Mouse (Mus musculus) ovary, postnatal 14 days (tissue): ENCODE data around the gene Rptor.

Experiments used
- DNase-seq: peaks from one replicate; pipeline ENCODE4 v3.0.0; 2022; ENCODE audit warnings: low spot score

Gene Rptor

GRCm38 (mm10) chr11:119811598-119811997 lies 208.9 kb downstream of the Rptor start:
- DNase-seq, result no peak

- DNase-seq, result no peak
Observed at GRCm38 (mm10) chr11:119812093-119812492, 209.4 kb downstream of the Rptor start.

DNA sequence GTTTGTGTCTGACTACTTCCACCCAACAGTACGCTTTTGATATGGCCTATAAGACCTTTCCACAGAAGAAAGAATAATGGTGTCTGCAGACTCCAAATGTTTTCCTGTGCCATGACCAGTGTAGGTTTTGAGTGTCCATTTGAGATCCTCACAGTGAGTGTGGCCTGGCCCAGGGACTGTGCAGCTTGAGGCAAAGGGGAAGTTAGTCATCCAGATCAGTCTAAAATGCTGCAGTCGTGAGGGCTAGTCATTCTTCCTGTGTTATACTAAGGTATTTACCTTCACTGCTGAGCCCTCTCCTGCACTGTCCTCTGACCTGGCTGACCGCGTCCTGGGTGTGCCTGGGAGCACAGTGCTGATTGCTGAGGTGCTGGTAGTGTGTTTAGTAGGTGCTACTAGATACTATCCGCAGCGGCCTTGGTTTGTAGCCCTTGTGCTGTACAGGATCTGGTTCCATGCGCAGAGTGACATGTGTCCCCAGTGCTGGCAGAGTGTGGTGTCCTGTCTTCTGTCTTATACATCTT lies 211.4 kb downstream of the Rptor start:
- DNase-seq, result no peak

- DNase-seq, result no peak
Observed at GRCm38 (mm10) chr11:119816798-119817361, 214.2 kb downstream of the Rptor start.

GRCm38 (mm10) chr11:119817362-119817837 lies 214.7 kb downstream of the Rptor start:
- no peak for DNase-seq

DNA sequence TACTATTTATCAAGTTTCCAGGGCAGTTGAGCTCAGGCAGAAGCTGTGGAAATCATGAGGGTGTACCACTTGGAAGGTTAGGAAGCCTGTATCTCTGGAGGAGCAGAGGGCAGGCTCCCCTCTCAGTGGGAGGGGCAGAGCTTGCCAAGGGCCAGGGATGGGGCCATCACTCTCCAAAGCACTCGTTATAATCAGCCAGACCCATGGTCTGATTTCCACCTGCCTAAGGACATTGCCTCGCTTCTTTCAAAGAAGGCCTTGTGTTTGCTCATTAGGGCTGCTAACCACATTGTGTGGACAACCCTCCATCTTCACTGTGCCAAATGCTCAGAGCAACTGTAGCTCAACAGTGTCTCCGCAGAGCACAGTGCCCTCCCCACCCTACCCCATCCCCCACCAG lies 215.2 kb downstream of the Rptor start:
- DNase-seq, result no peak

DNA sequence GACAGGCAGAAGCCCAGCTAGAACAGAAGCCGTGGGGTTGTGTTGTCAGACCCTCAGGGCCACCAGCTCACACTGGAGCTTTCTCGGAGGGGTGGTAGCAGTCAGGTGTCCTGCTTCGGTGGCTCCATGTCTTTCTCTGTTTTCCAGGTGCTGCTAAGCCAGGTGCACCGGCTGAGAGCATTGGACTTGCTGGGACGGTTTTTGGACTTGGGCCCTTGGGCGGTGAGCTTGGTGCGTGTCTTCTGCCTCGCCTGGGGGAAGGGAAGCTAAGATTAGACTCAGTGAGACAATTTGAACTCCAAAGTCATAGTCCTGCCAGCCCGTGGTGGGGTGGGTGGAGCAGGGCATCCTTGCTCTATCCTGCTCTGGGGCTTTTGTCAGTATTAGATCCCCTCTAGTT lies 218.8 kb downstream of the Rptor start:
- DNase-seq, result no peak

DNA sequence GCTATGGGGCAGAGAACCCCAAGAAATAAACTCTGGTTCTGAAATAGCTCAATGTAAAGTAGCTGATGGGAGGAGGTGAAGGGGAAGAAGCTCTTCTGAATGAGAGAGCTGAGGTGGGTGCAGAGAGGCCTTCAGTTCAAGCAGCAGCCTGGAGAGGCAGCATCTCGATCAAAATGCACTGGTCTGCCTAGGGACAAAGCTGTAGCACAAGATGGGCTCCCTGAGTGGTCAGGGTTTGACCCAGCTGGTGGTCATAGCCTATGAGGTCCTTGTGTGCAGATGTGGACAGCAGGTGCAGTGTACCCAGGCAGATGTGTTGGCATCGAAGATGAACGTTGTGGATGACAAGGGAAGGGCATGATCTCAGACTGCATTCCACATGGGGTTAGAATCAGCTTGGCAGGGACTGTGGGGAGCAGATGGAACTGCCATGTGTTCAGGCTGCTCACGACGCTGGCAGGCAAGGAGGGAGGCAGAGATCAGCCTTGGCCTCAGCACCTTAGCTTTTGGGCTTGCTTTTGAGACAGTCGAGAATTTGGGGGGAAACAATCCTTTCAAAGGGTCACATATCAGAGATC lies 221.5 kb downstream of the Rptor start:
- no peak for DNase-seq

DNA sequence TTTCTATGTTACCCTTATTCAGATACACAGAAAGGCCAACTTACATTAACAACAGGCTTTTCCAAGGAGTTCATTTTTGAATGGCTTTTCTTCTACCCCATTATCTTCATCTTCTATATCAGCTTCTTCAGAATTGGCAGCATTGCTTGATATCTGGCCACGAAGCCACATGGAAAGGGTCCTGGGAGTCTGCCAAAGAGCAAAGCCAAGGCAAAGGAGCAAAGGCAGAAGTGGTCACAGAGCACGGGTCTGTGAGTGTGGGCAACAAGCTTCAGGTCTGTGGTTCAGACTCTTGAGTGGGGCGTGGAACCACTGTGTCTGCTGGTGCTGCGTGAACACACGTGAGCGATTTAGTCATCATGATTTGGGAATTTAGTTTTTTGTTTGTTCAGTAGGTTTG lies 223.1 kb downstream of the Rptor start:
- DNase-seq, result no peak

DNA sequence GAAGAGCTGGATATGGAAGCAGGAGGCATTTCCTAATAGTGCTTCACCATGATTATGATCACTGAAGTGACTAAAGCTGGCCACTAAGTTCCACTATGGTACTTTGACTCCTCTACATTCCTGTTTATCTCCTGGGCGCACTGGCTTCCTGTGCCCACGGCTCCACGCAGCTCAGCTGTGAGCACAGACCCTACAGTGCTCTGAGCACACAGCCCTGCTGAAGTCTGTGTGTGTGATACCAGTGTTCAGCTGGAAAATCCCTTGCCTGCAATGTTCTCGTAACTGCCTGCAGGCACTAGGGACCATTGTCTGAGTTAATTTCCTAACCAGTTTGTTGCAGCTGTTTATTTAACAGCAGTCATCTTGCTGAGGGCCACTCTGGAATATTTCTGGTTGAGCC lies 223.5 kb downstream of the Rptor start:
- no peak for DNase-seq

GRCm38 (mm10) chr11:119829116-119829515 lies 226.4 kb downstream of the Rptor start:
- no peak for DNase-seq

DNA sequence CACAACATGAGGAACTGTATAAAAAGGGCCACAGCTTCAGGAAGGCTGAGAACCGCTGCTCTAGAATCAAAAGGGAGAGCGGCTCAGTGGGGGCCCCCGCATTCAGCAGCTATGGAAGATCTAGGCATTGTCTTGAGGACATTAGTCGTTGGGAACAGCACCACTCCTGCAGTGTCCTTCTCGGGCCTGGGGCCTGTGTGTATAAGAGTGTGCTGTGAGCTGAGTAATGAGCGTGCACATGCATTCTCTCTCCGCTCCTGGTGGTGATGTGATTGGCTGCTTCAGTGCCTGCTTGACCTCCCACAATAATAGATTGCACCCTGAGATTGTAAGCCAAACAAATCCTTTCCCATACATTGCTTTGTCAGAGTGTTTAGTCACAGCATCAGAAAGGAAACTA lies 229.0 kb downstream of the Rptor start:
- DNase-seq, result no peak

- no peak for DNase-seq
Observed at GRCm38 (mm10) chr11:119833311-119833710, 230.6 kb downstream of the Rptor start.

DNA sequence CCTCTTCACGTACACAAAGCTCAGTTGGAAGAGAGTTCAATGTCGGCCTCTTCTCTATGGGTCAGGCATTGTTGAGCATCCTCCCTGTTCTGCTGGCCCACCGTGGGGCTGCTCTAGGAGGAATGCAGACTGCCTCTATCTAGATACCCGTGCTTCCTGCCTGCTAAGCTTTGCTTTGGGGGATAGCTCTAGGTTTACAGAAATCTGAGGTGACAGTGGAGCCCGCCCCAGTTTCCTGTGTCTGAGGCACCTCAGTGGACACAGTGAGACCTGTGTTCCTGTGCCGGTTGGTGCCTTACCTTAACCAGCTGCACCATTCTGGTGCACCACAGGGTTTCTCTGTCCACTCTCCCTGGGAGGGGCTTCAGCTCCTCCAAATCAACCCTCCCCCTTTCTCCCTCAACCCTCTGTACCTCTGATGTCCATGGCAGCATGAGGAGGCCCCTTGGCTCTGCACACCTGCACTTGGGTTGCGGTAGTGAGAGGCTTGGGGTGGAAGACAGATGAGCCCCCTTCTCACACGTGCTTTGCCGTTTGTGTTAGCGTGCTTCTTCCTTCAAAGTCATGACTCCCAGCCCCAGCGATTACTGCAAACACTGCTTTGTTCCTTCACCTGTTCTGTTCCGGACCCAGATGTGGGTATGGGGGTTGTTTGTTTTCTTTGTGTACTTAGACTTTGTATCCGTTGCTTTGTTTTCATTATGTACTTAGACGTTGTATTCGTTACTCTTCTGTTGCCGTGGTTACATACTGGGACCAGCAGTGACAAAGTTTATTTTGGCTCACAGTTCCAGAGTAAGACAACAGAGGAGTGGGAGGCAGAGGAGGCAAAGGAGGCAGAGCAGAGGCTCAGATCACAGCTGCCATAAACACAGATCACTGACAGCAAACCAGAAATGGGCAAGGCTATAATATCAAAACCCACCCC lies 231.4 kb downstream of the Rptor start:
- no peak for DNase-seq

DNA sequence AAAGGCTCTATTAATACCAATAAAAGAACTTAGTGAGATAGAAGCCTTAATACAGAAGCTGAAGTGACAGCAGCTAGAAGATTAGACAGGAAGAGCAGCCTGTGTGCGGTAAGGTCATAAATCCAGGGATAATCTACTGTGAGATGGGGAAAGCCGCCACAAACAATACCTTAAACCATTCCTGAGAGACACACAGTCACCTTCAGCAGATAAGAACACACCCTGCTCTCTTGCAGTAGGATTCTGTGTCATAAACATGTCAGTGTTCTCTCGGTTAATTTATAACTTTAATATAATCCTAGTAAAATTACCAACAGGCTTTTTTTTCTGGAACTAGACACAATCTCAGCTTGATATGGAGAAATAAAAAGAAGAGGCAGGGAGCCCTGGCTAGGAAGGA lies 233.6 kb downstream of the Rptor start:
- no peak for DNase-seq

GRCm38 (mm10) chr11:119837786-119838185 lies 235.1 kb downstream of the Rptor start:
- no peak for DNase-seq

DNA sequence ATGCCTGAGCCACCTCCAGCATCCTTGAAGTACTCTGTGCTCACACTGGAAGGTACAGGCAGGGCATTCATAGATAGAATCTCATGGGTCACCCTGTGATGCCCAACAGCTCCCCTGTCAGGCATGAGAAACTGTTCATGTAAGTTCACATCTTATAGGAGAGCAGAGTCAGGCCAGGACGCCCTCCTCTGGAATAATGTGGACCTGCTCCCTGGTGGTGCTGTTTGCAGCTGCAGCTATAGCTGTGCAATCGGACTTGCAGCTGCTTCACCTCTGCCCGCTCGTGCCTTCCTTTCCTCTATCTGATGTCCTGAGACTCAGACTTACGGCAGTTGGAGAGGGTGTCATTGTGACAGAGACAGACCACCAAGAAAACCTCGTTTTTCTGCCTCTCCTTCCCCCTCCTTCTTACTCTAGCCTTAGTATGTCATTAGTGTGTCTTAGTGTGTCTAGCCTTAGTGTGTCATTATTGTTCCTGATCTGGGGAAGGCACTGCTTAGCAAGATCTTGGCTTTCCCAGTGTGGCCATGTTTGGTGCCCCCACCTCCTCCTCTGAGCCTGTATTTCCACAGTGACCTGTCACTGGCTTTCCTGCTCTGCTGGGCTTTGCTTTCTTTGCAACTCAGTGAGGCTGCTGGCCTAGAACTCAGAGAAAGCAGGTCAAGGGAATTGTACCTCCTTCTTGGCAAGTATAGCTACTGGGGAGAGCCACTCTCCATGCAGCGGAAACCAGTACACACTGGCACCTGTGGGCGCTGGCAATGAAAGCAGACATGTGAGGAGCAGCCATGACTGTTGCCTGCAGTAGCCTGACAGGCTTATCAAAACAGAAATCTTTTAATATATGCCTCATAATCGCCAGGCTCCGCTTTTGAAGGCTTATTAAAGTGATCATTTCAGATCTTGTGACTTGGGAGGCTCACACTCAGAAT lies 237.0 kb downstream of the Rptor start:
- no peak for DNase-seq

DNA sequence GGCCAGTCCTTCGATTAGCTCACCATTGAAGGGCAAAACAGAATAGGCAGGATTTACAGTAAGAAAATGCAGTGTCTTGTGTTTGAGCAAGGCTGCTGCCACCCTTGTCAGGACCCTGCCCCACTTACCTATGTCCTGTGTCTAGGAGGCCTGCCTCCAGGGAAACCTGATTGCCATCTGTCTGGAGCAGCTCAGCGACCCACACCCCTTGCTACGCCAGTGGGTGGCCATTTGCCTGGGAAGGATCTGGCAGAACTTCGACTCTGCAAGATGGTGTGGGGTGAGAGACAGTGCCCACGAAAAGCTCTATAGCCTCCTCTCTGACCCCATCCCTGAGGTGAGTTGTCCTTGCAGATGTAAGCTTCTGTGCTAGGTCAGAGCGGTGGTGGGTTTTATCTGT lies 243.9 kb downstream of the Rptor start:
- DNase-seq, result no peak

DNA sequence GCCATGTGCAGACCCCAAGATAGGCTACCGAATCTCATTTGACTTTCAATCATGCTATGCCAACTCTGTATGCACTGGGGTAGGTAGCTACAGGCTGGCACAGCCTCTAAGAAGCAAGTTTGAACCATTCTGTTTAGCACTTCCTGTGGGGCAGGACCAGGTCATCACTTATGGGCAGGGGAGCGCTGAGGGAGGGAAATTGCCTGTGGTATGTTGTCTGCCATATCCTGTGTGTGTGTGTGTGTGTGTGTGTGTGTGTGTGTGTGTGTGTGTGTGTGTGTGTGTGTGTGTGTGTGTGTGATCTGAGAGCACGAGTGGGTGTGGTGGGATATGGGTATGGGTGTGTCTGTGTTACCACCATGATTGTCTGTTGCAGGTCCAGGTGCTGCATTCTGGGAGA lies 244.4 kb downstream of the Rptor start:
- no peak for DNase-seq

- DNase-seq, result no peak
Observed at GRCm38 (mm10) chr11:119847569-119847968, 244.9 kb downstream of the Rptor start.

- DNase-seq, result no peak
Observed at GRCm38 (mm10) chr11:119848189-119848588, 245.5 kb downstream of the Rptor start.

DNA sequence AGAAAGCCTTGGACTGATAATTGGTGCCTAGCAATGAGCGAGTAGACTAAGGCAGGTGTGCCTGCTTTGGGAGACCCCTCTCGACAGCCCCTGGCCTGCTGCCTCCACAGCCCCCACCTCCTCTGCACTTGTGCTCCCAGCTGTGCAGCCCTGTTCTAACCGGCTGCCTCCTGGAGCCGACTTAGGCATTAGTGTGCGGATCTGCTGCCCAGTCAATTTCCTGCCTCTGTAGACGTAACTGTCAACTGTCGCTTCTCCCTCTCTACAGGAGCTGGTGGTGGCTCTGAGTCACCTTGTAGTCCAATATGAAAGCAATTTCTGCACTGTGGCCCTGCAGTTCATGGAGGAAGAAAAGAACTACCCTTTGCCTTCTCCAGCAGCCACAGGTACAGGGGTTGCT lies 253.3 kb downstream of the Rptor start:
- no peak for DNase-seq
